Mouse (Mus musculus): ENCODE measurements around the gene Specc1. TPM values are rescaled to one million over a fixed set of nuclear protein-coding genes. Genes with fewer than 3 reads are reported as not detected.

Gene Specc1
- total RNA-seq, 2 experiments from 2014 or later = 72.9 to 77.6 TPM

DNA sequence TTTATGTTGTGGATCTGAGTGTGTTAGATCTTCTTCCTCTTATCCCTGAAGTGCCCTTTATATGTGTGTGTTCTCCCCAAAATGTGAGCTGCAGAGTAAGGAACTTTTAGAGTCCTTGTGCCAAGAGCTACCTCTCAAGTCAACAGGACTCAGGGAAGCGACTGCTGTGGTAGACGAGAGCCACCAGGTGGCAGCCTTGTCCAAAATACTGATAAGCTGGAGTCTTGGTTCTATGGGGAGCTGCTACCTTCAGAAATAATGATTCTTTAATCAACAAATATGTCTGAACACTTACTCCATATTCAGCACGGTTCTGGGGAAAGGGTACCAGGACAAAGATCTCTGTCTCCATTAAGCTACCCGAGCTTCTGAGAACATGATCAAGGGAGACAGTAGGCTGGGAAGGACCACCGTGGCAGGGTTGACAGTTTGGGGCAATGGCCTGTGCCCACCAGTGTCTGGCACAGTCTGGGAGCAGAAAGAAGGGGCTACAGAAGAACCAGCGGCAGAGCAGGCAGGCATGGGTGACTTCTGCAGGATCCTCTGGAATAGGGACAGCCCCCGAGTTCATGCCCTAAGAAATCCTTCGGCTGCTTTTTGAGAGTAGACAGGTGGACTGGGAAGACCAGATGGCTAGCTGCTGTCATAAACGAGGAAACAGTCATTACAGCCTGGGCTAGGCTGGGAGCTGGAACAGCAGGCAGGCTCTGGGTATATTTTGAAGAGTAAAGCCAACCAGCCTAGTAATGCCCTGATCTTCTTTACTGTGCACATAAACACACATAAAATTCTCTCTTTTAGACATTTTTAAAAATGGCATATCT lies 91.5 kb downstream of the Specc1 start:
- peak; percentile 73 to 80 for DNase-seq (ENCODE audit: low spot score in 2 of 2)

DNA sequence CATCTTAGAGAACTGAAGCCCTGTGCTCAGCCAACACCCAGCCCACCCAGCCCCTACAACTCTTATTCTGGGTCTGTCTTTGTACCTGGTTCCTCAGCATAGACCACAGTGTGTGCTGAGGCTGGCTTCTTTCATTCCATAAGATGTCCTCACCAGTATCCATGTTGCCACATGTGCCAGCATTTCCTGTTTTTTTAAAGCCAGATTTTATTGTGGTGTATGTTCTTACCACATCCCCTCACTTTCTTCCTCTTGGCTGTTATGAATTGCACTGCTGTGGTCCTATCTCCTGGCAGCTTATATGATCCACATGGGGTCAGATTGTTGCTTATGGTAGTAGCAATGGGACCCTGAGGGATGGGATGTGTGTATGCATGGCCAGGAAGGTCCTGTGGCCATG lies 92.6 kb downstream of the Specc1 start:
- no peak for DNase-seq (ENCODE audit: low spot score in 2 of 2)

DNA sequence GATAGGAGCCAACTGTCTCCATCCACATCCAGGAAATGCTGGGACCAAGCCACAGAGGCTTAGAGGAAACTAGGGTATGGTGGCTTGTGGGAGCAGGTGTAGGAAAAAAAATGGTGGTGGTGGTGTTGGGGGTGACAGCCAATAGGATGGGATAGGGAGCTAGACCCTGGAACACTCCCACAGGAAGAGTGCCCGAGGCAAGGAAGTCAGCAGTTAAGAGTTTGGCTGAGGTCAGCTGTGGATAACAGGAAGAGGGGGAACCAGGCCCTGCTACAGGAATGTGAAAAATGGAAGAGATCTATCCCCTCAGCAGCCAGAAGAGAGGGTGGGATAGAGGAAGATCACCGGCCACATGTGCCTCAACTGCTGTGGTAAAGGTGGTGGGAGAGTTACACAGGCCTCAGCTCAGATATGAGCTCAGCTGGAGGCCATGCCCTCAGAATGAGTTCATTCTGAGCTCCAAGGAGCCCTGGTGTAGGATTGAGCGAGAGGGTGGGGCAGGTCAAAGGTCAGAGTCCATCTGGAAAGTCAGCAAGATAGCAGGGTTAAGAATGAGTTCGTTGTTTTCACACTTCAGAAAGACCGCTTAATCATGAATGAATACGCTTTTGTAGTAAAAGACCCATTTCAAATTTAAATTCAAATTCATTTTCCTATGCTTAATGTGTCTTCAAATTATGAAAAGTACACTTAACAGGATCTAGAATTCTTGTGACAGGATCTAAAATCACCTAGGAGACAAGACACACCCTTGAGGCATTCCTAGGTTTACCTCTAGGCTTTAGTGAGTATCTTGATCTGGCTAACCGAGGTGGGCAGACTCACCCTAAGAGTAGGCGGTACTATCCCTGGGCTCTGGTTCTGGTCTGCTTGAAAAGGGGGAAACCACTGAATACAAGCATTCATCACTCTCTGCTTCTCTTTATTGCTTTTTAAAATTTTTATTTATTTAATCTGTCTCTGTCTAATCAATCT lies 94.1 kb downstream of the Specc1 start:
- DNase-seq (ENCODE audit: low spot score in 2 of 2) = no peak

DNA sequence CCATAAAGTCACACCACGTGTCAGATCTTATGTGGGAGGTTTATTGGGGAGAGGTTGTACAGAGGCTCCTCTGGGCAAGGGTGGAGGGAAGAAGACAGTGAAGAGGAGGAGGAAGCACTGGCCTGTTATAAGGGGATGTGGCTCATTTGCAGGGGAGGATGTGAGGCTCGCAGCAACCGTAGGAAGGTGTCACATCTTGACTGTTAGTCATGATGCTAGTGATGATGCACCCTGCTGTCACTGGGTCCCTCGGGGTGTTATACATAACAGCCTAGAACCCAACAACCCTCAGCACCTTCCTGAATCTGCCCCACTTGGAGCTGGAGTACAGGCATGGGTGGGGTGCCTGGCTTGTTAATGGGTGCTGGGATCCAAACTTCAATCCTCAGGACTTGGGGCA lies 94.9 kb downstream of the Specc1 start:
- no peak for DNase-seq (ENCODE audit: low spot score in 2 of 2)

DNA sequence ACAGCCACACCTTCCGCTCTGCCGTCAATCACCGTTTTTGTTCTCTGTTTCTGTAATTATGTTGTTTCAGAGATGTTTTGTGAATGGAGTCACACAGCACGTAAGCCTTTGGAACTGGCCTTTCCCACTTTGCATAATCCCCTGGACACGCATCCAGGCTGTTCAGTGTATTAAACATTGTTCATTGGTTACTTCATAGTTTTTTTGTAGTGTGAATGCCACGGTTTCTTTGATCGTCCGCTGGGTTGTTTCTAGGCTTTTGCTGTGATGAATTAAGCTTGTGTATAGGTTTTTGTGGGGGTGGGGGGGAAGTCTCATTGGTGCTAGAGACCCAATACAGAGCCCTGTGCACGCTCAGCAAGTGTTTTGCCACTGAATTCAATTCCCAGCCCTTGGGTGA lies 97.4 kb downstream of the Specc1 start:
- no peak for DNase-seq (ENCODE audit: low spot score in 2 of 2)

GRCm38 (mm10) chr11:62064565-62064964 lies 108.0 kb downstream of the Specc1 start:
- DNase-seq (ENCODE audit: low spot score in 2 of 2) = no peak

DNA sequence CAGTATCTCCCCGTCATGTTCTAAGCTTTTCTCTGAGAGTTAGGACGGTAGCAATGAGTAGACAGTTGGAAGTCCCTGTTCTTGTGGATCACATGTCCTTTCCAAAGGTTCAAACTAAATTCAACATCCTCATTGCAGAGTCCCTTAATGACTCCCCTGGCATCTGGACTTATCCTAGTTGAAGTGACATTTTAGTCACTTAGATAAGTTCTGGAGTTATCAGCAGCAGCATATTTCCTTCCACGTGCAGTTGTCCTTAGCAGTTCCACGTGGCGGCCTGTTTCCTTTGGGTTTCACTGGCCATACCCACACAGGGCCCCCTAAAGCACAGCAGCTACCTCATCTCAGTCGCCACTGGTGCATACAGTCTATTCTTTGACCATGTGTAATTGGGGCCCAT lies 109.1 kb downstream of the Specc1 start:
- no peak for DNase-seq (ENCODE audit: low spot score in 2 of 2)

DNA sequence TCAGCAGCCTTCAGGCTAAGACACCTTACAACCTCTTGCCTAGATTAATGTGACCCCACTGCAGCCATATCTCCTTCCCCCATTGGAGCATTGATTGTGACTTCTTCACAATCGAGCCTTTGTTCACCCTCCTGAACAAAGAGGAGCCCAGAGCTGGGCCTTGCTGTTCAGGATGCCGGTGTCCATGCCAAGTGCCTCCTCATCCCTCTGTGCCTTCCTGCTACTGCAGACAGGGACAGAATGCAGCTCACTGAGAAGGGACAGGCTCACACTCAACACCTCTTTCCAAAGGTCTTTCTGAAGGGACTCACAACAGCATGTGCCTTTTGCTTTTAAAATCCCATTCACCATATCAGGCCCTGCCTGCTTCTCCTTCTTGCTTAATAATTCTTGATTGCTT lies 113.0 kb downstream of the Specc1 start:
- no peak for DNase-seq (ENCODE audit: low spot score in 2 of 2)

- DNase-seq (ENCODE audit: low spot score in 2 of 2) = no peak
These were observed 113.6 kb downstream of the Specc1 start for GRCm38 (mm10) chr11:62070206-62070605.

DNA sequence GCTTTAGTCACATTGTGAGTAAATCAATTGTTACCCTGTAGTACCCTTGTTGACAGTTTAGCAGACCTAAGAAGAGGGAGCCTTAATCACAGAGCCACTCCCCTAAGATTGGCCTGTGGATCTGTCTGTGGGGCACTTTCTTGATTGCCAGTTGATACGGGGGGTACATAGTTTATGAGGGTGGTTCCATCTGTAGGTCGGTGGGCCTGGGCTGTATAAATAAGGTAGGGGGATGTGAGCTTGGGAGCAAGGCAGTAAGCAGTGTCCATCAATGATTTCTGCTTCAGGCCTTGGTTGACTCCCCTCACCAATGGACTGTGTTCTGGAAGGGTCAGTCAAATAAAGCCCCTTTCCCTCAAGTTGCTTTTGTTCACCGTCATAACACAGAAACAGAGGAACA lies 115.8 kb downstream of the Specc1 start:
- DNase-seq (ENCODE audit: low spot score in 2 of 2) = no peak

- DNase-seq (ENCODE audit: low spot score in 2 of 2) = no peak
These were observed 117.1 kb downstream of the Specc1 start for GRCm38 (mm10) chr11:62073575-62074140.

GRCm38 (mm10) chr11:62074578-62074977 lies 118.0 kb downstream of the Specc1 start:
- no peak for DNase-seq (ENCODE audit: low spot score in 2 of 2)

GRCm38 (mm10) chr11:62075071-62075470 lies 118.5 kb downstream of the Specc1 start:
- no peak for DNase-seq (ENCODE audit: low spot score in 2 of 2)

DNA sequence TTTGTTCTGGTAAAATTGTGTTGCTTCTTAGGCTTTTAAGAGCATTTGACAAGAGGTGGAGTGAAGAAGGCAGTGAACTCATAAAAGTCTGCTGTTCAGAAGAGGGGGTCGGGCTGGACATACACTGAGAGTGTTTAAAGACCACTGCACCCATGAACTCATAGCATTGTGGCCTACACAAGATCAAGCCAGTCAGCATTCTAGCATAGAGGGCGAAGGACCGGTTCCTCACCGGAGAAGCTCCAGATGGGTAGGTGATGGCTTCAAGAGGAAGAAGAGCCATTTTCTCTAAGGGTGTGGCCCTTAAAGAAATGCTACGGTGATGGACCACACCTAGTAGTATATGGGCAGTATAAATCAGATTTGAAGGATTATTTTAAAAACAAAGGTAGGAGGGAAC lies 119.0 kb downstream of the Specc1 start:
- DNase-seq (ENCODE audit: low spot score in 2 of 2) = no peak

DNA sequence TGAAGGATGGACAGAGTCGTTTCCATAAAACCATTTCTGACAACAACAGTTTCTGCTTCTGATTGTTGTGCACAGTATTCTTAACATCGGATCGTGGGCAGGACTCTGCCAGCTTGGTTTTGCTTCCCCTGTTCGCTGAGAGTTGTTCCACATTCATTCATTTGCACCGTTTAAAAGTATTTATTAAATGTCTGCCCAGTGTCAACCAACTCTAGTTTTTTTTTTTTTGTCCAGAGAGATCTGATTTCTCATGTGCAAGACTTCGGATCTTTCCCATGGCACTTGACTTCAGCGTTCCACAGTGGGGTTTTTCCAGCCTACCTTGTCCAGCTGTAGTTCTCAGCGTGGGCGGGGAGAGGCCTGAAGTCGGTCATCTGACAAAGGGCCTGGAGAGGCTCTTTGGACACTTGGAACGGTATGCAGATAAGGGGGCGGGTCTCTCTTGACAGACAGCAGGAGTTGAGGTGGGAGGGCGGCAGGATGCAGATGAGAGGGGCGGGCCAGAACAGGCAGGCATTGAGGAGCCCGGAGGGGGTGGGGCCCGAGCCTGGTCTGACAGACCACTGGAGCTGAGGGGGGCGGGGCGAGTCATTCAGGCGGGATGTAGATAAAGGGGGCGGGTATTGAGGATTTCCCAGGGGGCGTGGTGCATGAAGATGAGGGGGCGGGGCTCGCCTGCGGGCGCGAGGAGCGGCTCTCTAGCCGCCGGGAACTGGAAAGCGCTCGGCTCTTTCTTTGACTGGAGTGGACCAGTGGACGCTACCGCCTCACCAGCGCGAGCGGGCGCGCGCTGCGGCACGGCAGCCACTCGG lies 120.0 kb downstream of the Specc1 start:
- DNase-seq (ENCODE audit: low spot score in 2 of 2) = peak; percentile 86 to 88

DNA sequence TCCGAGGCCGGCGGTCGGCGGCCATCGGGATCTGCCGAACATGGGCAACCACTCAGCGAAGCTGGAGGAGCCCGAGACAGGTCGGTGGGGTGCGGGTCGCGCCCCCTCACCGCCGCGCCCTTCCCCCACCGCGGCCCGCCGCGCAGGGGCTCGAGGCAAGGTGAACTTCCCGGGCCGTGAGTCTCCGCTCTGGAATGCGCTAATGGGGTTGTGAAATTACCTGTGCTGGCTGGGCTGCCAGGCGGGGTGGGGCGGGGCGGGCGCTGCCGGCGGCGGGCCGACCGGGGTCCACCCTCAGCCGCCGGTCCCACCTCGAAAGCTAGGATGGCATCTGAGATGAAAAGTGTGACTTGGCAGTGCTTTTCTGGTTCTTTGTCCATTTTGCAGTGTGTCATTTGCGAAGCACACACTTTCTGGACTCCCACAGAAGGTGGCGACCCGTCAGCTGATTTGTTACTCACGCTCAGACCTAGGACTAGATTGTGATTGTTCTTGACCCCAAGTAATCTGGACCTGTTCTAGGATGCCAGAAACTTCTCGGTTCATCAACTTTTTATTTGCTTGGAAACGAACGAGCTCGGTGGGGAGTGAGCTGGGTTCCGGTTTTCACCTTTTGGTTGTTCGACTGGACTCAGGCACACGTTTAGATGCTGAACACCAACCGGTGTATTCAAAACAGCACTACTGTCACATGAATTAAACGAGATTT lies 120.7 kb downstream of the Specc1 start:
- DNase-seq (ENCODE audit: low spot score in 2 of 2) = no peak

- DNase-seq (ENCODE audit: low spot score in 2 of 2) = no peak
These were observed 121.8 kb downstream of the Specc1 start for GRCm38 (mm10) chr11:62078371-62078770.

GRCm38 (mm10) chr11:62079100-62079857 lies 122.7 kb downstream of the Specc1 start:
- DNase-seq (ENCODE audit: low spot score in 2 of 2) = no peak

GRCm38 (mm10) chr11:62080476-62080875 lies 123.9 kb downstream of the Specc1 start:
- DNase-seq (ENCODE audit: low spot score in 2 of 2) = no peak
